ENCODE assay signal across 16 mouse cellular contexts in genomic region chr14:47214367-47214766, GRCm38 (mm10).
"Had no signal": no experiment of that assay in that cellular context is flagged by ENCODE, and none has a peak within 500 bp of the region (broad histone marks: within the 10 kb centered on the region; RNA-seq: fewer than 3 reads in every experiment).

No protein-coding gene starts in this region.

- H3K9ac ChIP-seq: lung, embryonic 14.5 days; midbrain, embryonic 12.5 days; midbrain, embryonic 15.5 days; neural tube, embryonic 12.5 days had no signal

- ATAC-seq: midbrain, embryonic 15.5 days had no signal

- H3K9me3 ChIP-seq: midbrain, embryonic 10.5 days; midbrain, embryonic 12.5 days; midbrain, embryonic 15.5 days; neural tube, embryonic 12.5 days had no signal

- H3K4me2 ChIP-seq: lung, embryonic 14.5 days; midbrain, embryonic 12.5 days; midbrain, embryonic 15.5 days; neural tube, embryonic 12.5 days had no signal

- DNase-seq: lung, adult 18-20 months; lung, embryonic 14.5 days; lung, postnatal 10 days; lung, postnatal 4 days; retina, postnatal 1 day; right cerebral cortex, adult 18-20 months; right cerebral cortex, postnatal 25 days; right cerebral cortex, postnatal 4 days; spleen, adult 18-20 months; thymus, adult 18-20 months; thymus, postnatal 14 days; thymus, postnatal 36 days had no signal

- H3K36me3 ChIP-seq: midbrain, embryonic 10.5 days; midbrain, embryonic 12.5 days; midbrain, embryonic 15.5 days; neural tube, embryonic 12.5 days had no signal

- H3K4me3 ChIP-seq: midbrain, embryonic 10.5 days; midbrain, embryonic 12.5 days; midbrain, embryonic 15.5 days; neural tube, embryonic 12.5 days had no signal

- H3K27ac ChIP-seq: midbrain, embryonic 10.5 days; midbrain, embryonic 12.5 days; midbrain, embryonic 15.5 days; neural tube, embryonic 12.5 days had no signal

- H3K27me3 ChIP-seq: midbrain, embryonic 12.5 days; midbrain, embryonic 15.5 days; neural tube, embryonic 12.5 days had no signal

- H3K4me1 ChIP-seq: midbrain, embryonic 10.5 days; midbrain, embryonic 12.5 days; midbrain, embryonic 15.5 days; neural tube, embryonic 12.5 days had no signal
